10 mouse cellular contexts compared by ENCODE assay signal in genomic region chr16:66190801-66191200, GRCm38 (mm10).
DNase-seq lines count a peak whose midpoint lies in the region; ATAC-seq lines count a peak whose summit lies in the region.
"Had no signal": no experiment of that assay in that cellular context is flagged by ENCODE, and none has a peak within 500 bp of the region (broad histone marks: within the 10 kb centered on the region; RNA-seq: fewer than 3 reads in every experiment).

No protein-coding gene starts in this region.

- no peak overlapping the region for H3K4me3 ChIP-seq in intestine, embryonic 16.5 days (ENCODE audit: low read length)
- H3K4me3 ChIP-seq: hindbrain, embryonic 15.5 days; neural tube, embryonic 12.5 days had no signal

- H3K4me2 ChIP-seq in intestine, embryonic 16.5 days (ENCODE audit: low read depth, low read length), result no peak overlapping the region
- H3K4me2 ChIP-seq: hindbrain, embryonic 15.5 days; neural tube, embryonic 12.5 days had no signal

- ATAC-seq in intestine, embryonic 16.5 days, result no peak

- H3K27ac ChIP-seq in intestine, embryonic 16.5 days (ENCODE audit: low read length), result no peak overlapping the region
- H3K27ac ChIP-seq: hindbrain, embryonic 15.5 days; neural tube, embryonic 12.5 days had no signal

- no peaks in the 10 kb centered on the region for H3K9me3 ChIP-seq in intestine, embryonic 16.5 days (ENCODE audit: control insufficient read depth, low read length)
- H3K9me3 ChIP-seq: hindbrain, embryonic 15.5 days; neural tube, embryonic 12.5 days had no signal

- H3K9ac ChIP-seq in intestine, embryonic 16.5 days (ENCODE audit: low read depth, low read length), result no peak overlapping the region
- H3K9ac ChIP-seq: hindbrain, embryonic 15.5 days; neural tube, embryonic 12.5 days had no signal

- DNase-seq in heart, postnatal 10 days, result peak; percentile 1 to 11
- DNase-seq in heart, postnatal 36 days, result no peak
- peak; percentile 28 for DNase-seq in right cerebral cortex, adult 18-20 months
- DNase-seq in right cerebral cortex, postnatal 25 days, result no peak
- peak; percentile 53 for DNase-seq in embryo, embryonic 10 days (ENCODE audit: low spot score)
- DNase-seq in naive thymus-derived CD4-positive, alpha-beta T cell, adult 2 months (ENCODE audit: low read depth), result peak; percentile 26
- no peak for DNase-seq in urinary bladder, postnatal 25 days (ENCODE audit: low spot score)

- no peaks in the 10 kb centered on the region for H3K36me3 ChIP-seq in intestine, embryonic 16.5 days (ENCODE audit: control insufficient read depth, insufficient read depth, low read length)
- H3K36me3 ChIP-seq: hindbrain, embryonic 15.5 days; neural tube, embryonic 12.5 days had no signal

- no peaks in the 10 kb centered on the region for H3K27me3 ChIP-seq in intestine, embryonic 16.5 days (replicated peaks; ENCODE audit: control insufficient read depth, insufficient read depth, low read length)
- H3K27me3 ChIP-seq: hindbrain, embryonic 15.5 days; neural tube, embryonic 12.5 days had no signal

- no peaks in the 10 kb centered on the region for H3K4me1 ChIP-seq in intestine, embryonic 16.5 days (ENCODE audit: control insufficient read depth, insufficient read depth, low read length)
- H3K4me1 ChIP-seq: hindbrain, embryonic 15.5 days; neural tube, embryonic 12.5 days had no signal

- WGBS in intestine, embryonic 16.5 days, result 29% methylated on average over 2 of the region's 2 CpGs

- intact Hi-C loops in heart, postnatal 10 days (cut with DNase I), result no loop called here
- intact Hi-C loops in heart, postnatal 36 days (cut with DNase I), result no loop called here

Comparison
In these comparisons a context has a peak if more than half of its experiments do, and no peak if none do; other contexts are left out.
1. DNase-seq: peak in heart, postnatal 10 days (2 of 2), right cerebral cortex, adult 18-20 months (single experiment), embryo, embryonic 10 days (single experiment) and naive thymus-derived CD4-positive, alpha-beta T cell, adult 2 months (single experiment); none in heart, postnatal 36 days (0 of 2), right cerebral cortex, postnatal 25 days (single experiment) and urinary bladder, postnatal 25 days (single experiment).